Mouse (Mus musculus) naive thymus-derived CD4-positive, alpha-beta T cell, adult 2 months (primary cell): ENCODE data around the gene Cfap221.

Experiments used
- DNase-seq: peaks from one replicate; pipeline ENCODE4 v3.0.0-alpha.2; 2011; ENCODE audit warnings: low read depth

The Cfap221 gene

GRCm38 (mm10) chr1:120006844-120007790 lies 10.1 kb upstream of the Cfap221 start, which contains the start of gene Sctr:
Gene Sctr (plus strand): TSS chr1:120006894.
- no peak for DNase-seq

- no peak for DNase-seq
These were observed 610 bp upstream of the Cfap221 start for GRCm38 (mm10) chr1:119997644-119998043.

GRCm38 (mm10) chr1:119986555-119986954 lies 10.5 kb downstream of the Cfap221 start:
- DNase-seq: no peak

DNA sequence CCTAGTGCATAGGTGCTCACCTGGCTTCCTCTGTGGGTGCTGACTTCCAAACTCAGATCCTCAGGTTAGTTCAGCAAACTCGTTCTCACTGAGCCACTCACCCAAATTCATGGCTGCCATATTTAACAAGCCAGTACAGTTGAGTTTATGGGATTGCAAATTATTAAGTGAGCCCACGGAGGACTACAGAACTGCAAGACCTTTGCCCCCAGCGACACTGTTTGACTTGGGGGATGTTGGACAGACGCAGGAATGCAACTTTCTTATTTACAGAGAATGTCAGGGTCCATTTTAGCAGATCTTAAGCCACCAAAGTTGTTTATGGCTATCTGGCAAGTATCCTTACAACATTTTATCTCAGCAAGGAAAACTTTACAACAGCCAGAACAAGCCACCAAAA lies 21.9 kb downstream of the Cfap221 start:
- DNase-seq: no peak

DNA sequence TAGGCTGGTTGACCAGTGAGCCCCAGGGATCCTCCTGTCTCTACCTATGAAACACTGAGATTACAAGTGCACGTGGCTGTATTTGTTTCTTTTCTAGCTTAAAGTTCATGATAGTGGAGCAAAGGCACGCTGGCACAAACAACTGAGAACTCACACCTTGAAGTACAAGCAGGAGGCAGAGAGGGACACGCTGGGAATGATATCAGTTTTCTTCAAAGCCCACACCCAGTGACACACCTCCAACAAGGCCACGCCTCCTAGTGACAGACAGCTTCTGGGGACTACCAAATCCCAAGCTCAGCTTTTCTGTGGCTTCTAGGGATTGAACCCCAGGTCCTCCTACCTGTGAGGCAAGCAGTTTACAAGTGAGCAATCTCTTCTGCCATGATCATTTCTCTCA lies 23.9 kb downstream of the Cfap221 start:
- DNase-seq: no peak

DNA sequence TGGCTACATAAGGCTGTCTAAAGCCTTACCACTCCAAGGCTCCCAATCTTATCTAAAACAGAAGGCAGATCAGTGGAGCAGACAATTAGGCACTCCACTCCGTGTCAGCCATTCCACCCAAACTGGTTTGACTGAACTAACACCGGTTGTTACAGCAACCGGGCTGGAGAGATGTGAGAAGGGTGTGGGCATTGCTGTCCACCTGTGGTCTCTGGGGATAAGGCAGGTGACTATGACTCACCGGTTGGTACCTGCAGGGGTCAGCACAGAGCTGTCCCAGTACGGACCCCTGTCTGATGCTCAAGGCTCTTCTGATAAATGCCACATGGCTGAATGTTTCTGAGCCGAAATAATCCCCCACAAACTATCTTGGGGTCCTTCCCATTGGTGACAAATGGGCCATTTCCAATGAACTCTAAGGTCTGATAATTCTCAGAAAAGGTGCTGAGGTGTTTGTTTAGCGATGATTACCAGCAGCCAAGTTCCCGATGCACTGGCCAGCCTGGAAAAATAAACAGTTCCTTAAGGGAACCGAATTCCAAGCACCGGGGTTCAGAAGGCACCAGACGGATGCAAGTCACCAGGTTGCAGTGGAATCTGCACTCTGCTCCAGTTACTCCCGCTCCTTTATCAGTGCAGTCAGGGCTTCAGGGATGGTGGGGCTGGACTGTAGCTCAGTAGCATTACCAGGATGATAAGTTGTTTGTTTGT lies 31.1 kb downstream of the Cfap221 start:
- DNase-seq: no peak

DNA sequence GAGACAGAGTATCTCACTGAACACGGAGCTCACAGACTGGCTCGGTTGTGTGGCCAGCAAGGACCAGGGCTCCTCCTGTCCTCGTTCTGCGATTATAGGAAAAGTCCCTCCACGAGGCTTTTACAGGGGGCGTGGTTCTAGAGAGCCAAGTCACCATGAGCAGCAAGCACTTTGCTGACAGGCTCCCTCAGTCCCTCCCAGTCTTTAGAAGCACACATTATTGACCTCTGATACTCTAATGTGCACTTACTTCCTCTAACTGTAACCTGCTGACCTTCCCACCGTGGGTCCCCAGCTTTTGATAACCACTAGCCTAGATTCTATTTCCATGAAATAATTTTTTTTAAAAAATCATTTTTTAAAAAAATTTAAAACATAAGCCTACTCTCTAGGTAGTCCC lies 37.1 kb downstream of the Cfap221 start:
- DNase-seq: no peak

DNA sequence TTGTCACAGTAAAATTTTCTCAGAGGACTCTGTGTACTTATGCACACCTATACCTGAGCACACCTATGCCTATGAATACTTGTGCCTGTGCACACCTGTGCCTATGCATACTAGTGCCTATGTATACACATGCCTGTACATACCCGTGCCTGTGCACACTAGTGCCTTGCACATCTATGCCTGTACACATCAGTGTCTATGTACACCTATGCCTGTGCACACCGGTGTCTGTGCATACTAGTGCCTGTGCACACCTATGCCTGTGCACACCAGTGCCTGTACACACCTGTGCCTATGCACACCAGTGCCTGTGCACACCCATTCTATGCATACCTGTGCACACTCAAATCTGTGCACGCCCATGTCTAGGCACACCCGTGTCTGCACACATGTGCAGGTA lies 37.6 kb downstream of the Cfap221 start:
- DNase-seq: no peak

GRCm38 (mm10) chr1:119957716-119958222 lies 39.3 kb downstream of the Cfap221 start:
- DNase-seq: no peak

- no peak for DNase-seq
These were observed 42.4 kb downstream of the Cfap221 start for GRCm38 (mm10) chr1:119954680-119955079.

- no peak for DNase-seq
These were observed 43.6 kb downstream of the Cfap221 start for GRCm38 (mm10) chr1:119953456-119953855.

- no peak for DNase-seq
These were observed 46.9 kb downstream of the Cfap221 start for GRCm38 (mm10) chr1:119950086-119950485.

GRCm38 (mm10) chr1:119936861-119937260 lies 60.2 kb downstream of the Cfap221 start:
- no peak for DNase-seq

DNA sequence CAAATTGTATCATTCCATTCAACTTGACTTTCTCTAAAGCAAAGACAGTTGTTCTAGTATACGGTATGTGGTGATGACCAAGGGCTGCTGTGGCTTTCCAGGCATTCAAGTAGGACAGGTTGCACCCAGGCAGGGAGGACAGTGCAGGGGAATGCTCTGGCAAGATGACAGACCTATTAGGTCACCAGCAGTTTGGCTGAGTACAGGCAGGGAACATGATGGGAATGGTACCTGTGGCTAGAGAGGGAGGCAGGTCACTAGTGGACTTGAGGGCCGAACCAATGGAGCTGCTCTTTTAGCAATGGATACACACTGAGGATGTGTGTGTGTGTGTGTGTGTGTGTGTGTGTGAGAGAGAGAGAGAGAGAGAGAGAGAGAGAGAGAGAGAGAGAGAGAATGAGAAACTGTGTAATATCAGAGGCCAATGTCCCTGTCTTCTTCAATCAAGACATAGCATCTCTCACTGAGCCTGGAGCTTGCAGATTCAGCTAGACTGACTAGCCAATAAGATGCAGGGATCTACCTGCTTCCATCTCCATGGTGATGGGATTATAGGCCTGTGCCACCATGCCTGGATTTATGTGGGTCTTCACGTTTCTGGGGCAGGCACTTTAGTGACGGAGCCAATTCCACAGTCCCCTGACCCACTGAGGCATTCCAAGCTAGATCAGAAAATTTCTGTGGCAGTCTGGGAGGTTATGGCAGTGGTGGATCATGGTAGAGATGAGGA lies 65.4 kb downstream of the Cfap221 start:
- no peak for DNase-seq

DNA sequence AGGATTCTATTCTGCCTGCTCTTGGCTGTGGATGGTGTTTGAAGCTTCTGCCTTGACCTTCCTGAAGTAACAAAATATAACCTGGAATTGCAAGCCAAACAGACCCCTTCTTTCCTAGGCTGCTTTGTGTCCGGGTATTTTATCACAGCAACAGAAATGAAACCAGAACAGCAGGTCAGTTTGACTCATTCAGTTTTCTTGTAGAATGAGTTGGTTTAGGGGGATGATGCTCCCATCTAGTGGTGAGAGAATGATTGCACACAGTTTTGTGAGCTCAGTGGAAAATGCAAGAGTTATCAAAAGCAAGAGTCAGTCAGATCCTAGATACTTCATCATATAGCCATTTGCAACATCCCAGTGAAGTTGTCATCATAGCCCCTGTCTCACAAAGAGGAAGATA lies 67.3 kb downstream of the Cfap221 start:
- DNase-seq: peak; percentile 32

DNA sequence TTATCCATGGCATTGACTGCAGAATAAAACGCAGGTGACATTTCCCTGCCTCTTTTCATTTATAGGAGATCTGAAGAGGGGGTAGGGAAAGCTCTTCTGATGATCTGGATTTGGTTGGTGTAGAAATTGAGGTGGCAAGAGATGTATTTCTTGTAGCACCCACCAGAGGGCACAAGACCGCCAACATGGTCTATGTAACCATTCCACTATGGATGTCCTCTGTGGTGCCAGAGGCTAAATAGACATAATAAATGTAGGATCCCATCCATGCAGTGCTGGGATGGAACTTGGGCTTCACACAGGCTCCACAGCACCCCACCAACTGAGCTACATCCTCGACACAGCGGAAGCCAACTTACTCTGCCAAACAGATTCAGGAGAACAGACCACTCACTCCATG lies 77.7 kb downstream of the Cfap221 start:
- peak; percentile 39 for DNase-seq

DNA sequence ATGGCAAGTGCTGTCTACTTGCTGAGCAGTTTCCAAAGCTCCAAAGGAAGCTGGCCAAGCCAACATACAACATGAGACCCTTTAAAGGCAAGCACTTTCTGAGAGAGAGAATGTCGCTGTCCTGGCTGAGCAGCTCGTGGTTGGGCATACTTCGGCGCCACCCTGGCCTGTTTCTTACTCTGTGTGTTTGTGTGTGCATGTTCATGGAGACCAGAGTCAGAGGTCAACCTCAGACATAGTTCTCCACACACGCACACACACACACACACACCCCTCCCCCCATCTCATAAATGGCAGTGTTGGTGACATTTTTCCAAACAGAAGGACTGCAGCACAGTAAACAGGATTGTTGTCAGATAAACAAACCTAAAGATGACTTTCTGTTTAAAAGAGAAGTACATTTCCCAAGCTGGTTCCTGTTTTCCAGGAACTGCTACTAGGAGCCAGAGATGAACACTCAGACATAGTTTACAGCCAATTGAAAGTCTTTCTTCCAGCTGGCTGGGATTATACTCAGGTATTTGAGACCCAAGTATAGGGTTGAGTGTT lies 80.1 kb downstream of the Cfap221 start:
- no peak for DNase-seq

- DNase-seq: peak; percentile 96
These were observed 83.8 kb downstream of the Cfap221 start, which contains the start of gene Tmem177 for GRCm38 (mm10) chr1:119912953-119913814. Gene Tmem177 (minus strand): TSS chr1:119913208.

GRCm38 (mm10) chr1:119907206-119907748 lies 89.8 kb downstream of the Cfap221 start:
- no peak for DNase-seq

DNA sequence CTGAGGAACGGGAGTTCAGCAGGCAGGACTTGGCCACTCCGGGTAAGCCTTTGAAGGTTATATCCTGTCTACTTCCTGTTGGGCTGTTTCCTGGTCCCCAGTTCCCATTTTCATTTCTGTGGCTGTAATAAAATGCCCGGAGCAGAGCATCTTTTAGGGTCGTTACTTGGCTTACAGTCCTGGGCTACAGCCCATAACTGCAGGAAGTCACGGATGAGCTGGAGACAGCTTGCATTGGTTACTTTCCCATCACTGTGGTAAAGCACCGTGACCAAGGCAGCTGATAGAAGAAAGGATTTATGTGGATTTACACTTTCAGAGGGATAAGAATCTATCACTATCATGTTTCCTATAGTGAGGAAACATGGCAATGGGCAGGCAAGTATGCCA lies 93.8 kb downstream of the Cfap221 start:
- no peak for DNase-seq
